8 mouse cellular contexts compared by ENCODE assay signal in genomic region chr12:25095974-25096639, GRCm38 (mm10). TPM values are rescaled to one million over a fixed set of nuclear protein-coding genes. Genes with fewer than 3 reads are reported as not detected.
DNase-seq lines count a peak whose midpoint lies in the region; ATAC-seq and TF ChIP-seq lines count a peak whose summit lies in the region.

No protein-coding gene starts in this region.

- no peaks in the 10 kb centered on the region for H3K9me3 ChIP-seq in heart, embryonic 10.5 days
- H3K9me3 ChIP-seq in kidney, embryonic 14.5 days (ENCODE audit: control insufficient read depth, low read length): no peaks in the 10 kb centered on the region
- H3K9me3 ChIP-seq in limb, embryonic 14.5 days (ENCODE audit: control insufficient read depth, low read length): no peaks in the 10 kb centered on the region
- no peaks in the 10 kb centered on the region for H3K9me3 ChIP-seq in midbrain, embryonic 16.5 days (replicated peaks; ENCODE audit: control insufficient read depth, low read length, poor library complexity, severe bottlenecking)

- peaks cover 2% of the 10 kb centered on the region; the same call in 1 of the 2 replicates for H3K36me3 ChIP-seq in heart, embryonic 10.5 days
- peaks cover 6% of the 10 kb centered on the region; the same call in 1 of the 2 replicates for H3K36me3 ChIP-seq in kidney, embryonic 14.5 days (ENCODE audit: control insufficient read depth, insufficient read depth, low read length)
- H3K36me3 ChIP-seq in limb, embryonic 14.5 days (ENCODE audit: control insufficient read depth, insufficient read depth, low read length): no peaks in the 10 kb centered on the region
- H3K36me3 ChIP-seq in midbrain, embryonic 16.5 days (ENCODE audit: control insufficient read depth, insufficient read depth, low read length): no peaks in the 10 kb centered on the region
- H3K36me3 ChIP-seq in spleen, adult 2 months (ENCODE audit: control insufficient read depth, insufficient read depth, low read length): no peaks in the 10 kb centered on the region

- peak; percentile 84; the same call in 1 of the 2 replicates for TF ChIP-seq POLR2A in bone marrow macrophage, adult 2 months (IDR thresholded peaks at IDR 0.05; ENCODE audit: borderline replicate concordance, low read depth, low read length)
- peak; percentile 97 for TF ChIP-seq POLR2A in embryonic fibroblast, embryonic 13.5 days (IDR thresholded peaks at IDR 0.05; ENCODE audit: low read depth, low read length)
- TF ChIP-seq POLR2A in limb, embryonic 14.5 days (IDR thresholded peaks at IDR 0.05; ENCODE audit: borderline replicate concordance, extremely low read depth, insufficient read depth, insufficient read length): peak; percentile 99
- peak; percentile 94 for TF ChIP-seq POLR2A in spleen, adult 2 months (IDR thresholded peaks at IDR 0.05; ENCODE audit: low read depth, low read length)

- under 1% methylated on average over 41 of the region's 41 CpGs for WGBS in heart, embryonic 10.5 days
- under 1% methylated on average over 41 of the region's 41 CpGs for WGBS in kidney, embryonic 14.5 days
- under 1% methylated on average over 39 of the region's 41 CpGs for WGBS in limb, embryonic 14.5 days
- under 1% methylated on average over 41 of the region's 41 CpGs for WGBS in midbrain, embryonic 16.5 days
- under 1% methylated on average over 41 of the region's 41 CpGs for WGBS in spleen, adult 2 months

- H3K27me3 ChIP-seq in heart, embryonic 10.5 days (ENCODE audit: insufficient read depth, poor library complexity, severe bottlenecking): no peaks in the 10 kb centered on the region
- H3K27me3 ChIP-seq in kidney, embryonic 14.5 days (ENCODE audit: control insufficient read depth, insufficient read depth, low read length): no peaks in the 10 kb centered on the region
- H3K27me3 ChIP-seq in limb, embryonic 14.5 days (ENCODE audit: control insufficient read depth, insufficient read depth, low read length): no peaks in the 10 kb centered on the region
- H3K27me3 ChIP-seq in midbrain, embryonic 16.5 days (ENCODE audit: control insufficient read depth, insufficient read depth, low read depth, low read length): no peaks in the 10 kb centered on the region
- peaks cover 11% of the 10 kb centered on the region for H3K27me3 ChIP-seq in spleen, adult 2 months (ENCODE audit: control insufficient read depth, insufficient read depth, low read length)

- peak; percentile 88 to 91 for DNase-seq in B cell, adult 2 months
- DNase-seq in heart, embryonic 10.5 days (ENCODE audit: low spot score): peak; percentile 99
- peak; percentile 99 for DNase-seq in limb, embryonic 14.5 days (ENCODE audit: low spot score)
- peak; percentile 93 to 97 for DNase-seq in spleen, adult 2 months (ENCODE audit: low read depth in 1 of 2, low spot score in 2 of 2)

- peak; percentile 85 for ATAC-seq in kidney, embryonic 14.5 days (ENCODE audit: low FRiP score, low TSS enrichment)
- peak; percentile 81 for ATAC-seq in limb, embryonic 14.5 days (ENCODE audit: low FRiP score, low read depth)
- peak; percentile 90 for ATAC-seq in midbrain, embryonic 16.5 days

- peaks cover 14% of the 10 kb centered on the region for H3K4me1 ChIP-seq in bone marrow macrophage, adult 2 months (ENCODE audit: control insufficient read depth, insufficient read depth, low read length)
- no peaks in the 10 kb centered on the region for H3K4me1 ChIP-seq in embryonic fibroblast, embryonic 13.5 days (ENCODE audit: control insufficient read depth, insufficient read depth, low read length)
- H3K4me1 ChIP-seq in heart, embryonic 10.5 days: peaks cover 44% of the 10 kb centered on the region
- peaks cover 33% of the 10 kb centered on the region for H3K4me1 ChIP-seq in kidney, embryonic 14.5 days (ENCODE audit: control insufficient read depth, insufficient read depth, low read length)
- H3K4me1 ChIP-seq in limb, embryonic 14.5 days (ENCODE audit: control insufficient read depth, insufficient read depth, low read length): peaks cover 28% of the 10 kb centered on the region
- peaks cover 52% of the 10 kb centered on the region for H3K4me1 ChIP-seq in midbrain, embryonic 16.5 days (ENCODE audit: control insufficient read depth, insufficient read depth, low read length)
- peaks cover 21% of the 10 kb centered on the region for H3K4me1 ChIP-seq in spleen, adult 2 months (ENCODE audit: control insufficient read depth, insufficient read depth, insufficient read length)

- H3K4me2 ChIP-seq in kidney, embryonic 14.5 days (replicated peaks; ENCODE audit: low read depth, low read length): peak overlapping the region; percentile 79
- peak overlapping the region; percentile 95 for H3K4me2 ChIP-seq in limb, embryonic 14.5 days (replicated peaks; ENCODE audit: low read depth, low read length, severe bottlenecking)
- H3K4me2 ChIP-seq in midbrain, embryonic 16.5 days (ENCODE audit: low read length): peak overlapping the region; percentile 98

- peak overlapping the region; percentile 82 for H3K27ac ChIP-seq in bone marrow macrophage, adult 2 months (ENCODE audit: insufficient read depth, low read depth, low read length)
- peak overlapping the region; percentile 32; the same call in 1 of the 2 replicates for H3K27ac ChIP-seq in embryonic fibroblast, embryonic 13.5 days (ENCODE audit: insufficient read depth, low read length)
- H3K27ac ChIP-seq in heart, embryonic 10.5 days: peak overlapping the region; percentile 98
- peak overlapping the region; percentile 98 for H3K27ac ChIP-seq in kidney, embryonic 14.5 days (ENCODE audit: low read depth, low read length)
- H3K27ac ChIP-seq in limb, embryonic 14.5 days (replicated peaks; ENCODE audit: low read depth, low read length): peak overlapping the region; percentile 99
- H3K27ac ChIP-seq in midbrain, embryonic 16.5 days (ENCODE audit: low read length): peak overlapping the region; percentile 66
- peak overlapping the region; percentile 63 for H3K27ac ChIP-seq in spleen, adult 2 months (ENCODE audit: insufficient read depth, low read length)

- TF ChIP-seq CTCF in bone marrow macrophage, adult 2 months (IDR thresholded peaks at IDR 0.05; ENCODE audit: low read depth, low read length): no peak
- TF ChIP-seq CTCF in embryonic fibroblast, embryonic 13.5 days (IDR thresholded peaks at IDR 0.05; ENCODE audit: borderline replicate concordance, insufficient read depth, low read length): no peak
- no peak for TF ChIP-seq CTCF in spleen, adult 2 months (IDR thresholded peaks at IDR 0.05; ENCODE audit: extremely low read depth, insufficient read depth, insufficient read length, insufficient replicate concordance)

- H3K9ac ChIP-seq in kidney, embryonic 14.5 days (ENCODE audit: low read depth, low read length): peak overlapping the region; percentile 85
- peak overlapping the region; percentile 78 for H3K9ac ChIP-seq in limb, embryonic 14.5 days (ENCODE audit: low read depth, low read length, severe bottlenecking)
- H3K9ac ChIP-seq in midbrain, embryonic 16.5 days (ENCODE audit: low read depth, low read length): peak overlapping the region; percentile 71

- H3K4me3 ChIP-seq in bone marrow macrophage, adult 2 months (ENCODE audit: insufficient read depth, low read length): peak overlapping the region; percentile 82
- H3K4me3 ChIP-seq in embryonic fibroblast, embryonic 13.5 days (ENCODE audit: insufficient read depth, low read length): peak overlapping the region; percentile 60
- peak overlapping the region; percentile 70 for H3K4me3 ChIP-seq in heart, embryonic 10.5 days
- peak overlapping the region; percentile 82 for H3K4me3 ChIP-seq in kidney, embryonic 14.5 days (ENCODE audit: low read length)
- peak overlapping the region; percentile 84 for H3K4me3 ChIP-seq in limb, embryonic 14.5 days (replicated peaks; ENCODE audit: low read length)
- H3K4me3 ChIP-seq in midbrain, embryonic 16.5 days (ENCODE audit: low read depth, low read length): peak overlapping the region; percentile 55
- peak overlapping the region; percentile 70 for H3K4me3 ChIP-seq in spleen, adult 2 months (ENCODE audit: extremely low read depth, insufficient read depth, insufficient read length)

RNA-seq across cellular contexts. Expression of gene Id2, which starts 0.8 kb away (rescaled TPM):
- polyA plus RNA-seq in bone marrow macrophage, adult 2 months (2012; ENCODE audit: insufficient read depth, insufficient read length, missing spikeins): 50.5 and 56.2 TPM in 2 replicates
- polyA plus RNA-seq in embryonic fibroblast, embryonic 13.5 days (2011; ENCODE audit: insufficient read length, low read depth, missing spikeins): 40.5 and 73.0 TPM in 2 replicates
- 390 and 444 TPM in 2 replicates for polyA plus RNA-seq in heart, embryonic 10.5 days (2016; fragmentation: Nextera tagmentation; extraction: Ambion mirVana)
- 577 and 698 TPM in 2 replicates for polyA plus RNA-seq in kidney, embryonic 14.5 days (2014; fragmentation: Nextera tagmentation; extraction: Ambion mirVana)
- 162 and 165 TPM in 2 replicates for polyA plus RNA-seq in limb, embryonic 14.5 days (2012; rRNA removed)
- polyA plus RNA-seq in limb, embryonic 14.5 days (2014; fragmentation: Nextera tagmentation; extraction: Ambion mirVana): 317 and 350 TPM in 2 replicates
- 140 and 176 TPM in 2 replicates for polyA plus RNA-seq in midbrain, embryonic 16.5 days (2015; fragmentation: Nextera tagmentation; extraction: Ambion mirVana)
- polyA plus RNA-seq in spleen, adult 2 months (2012; rRNA removed): 106 and 113 TPM in 2 replicates

Comparison
In these comparisons a context has a peak if more than half of its experiments do, and no peak if none do; other contexts are left out.
1. Peak in every context shown above with its lines: DNase-seq, ATAC-seq, H3K4me3 ChIP-seq and H3K27ac ChIP-seq.
2. H3K27ac ChIP-seq: peak in every context shown above with its lines; median percentile 99 in limb, embryonic 14.5 days; 98 in heart, embryonic 10.5 days; 98 in kidney, embryonic 14.5 days; 82 in bone marrow macrophage, adult 2 months; 66 in midbrain, embryonic 16.5 days; 63 in spleen, adult 2 months; 32 in embryonic fibroblast, embryonic 13.5 days.